Mouse (Mus musculus) cortical plate, adult 2 months (tissue): ENCODE data around the gene Amh. TPM values are rescaled to one million over a fixed set of nuclear protein-coding genes. Genes with fewer than 3 reads are reported as not detected.

Experiments
- H3K27ac ChIP-seq: fragments of 200-500 bp; 2 replicates; pipeline ENCODE4 v1.5.1; 2012; ENCODE audit warnings: low read length, control low read depth, inconsistent platforms; ENCODE audit not compliant: insufficient read depth
- H3K4me1 ChIP-seq: fragments of 200-500 bp; 2 replicates; pipeline ENCODE4 v1.6.1; 2011; ENCODE audit warnings: low read length; ENCODE audit not compliant: control insufficient read depth, insufficient read depth
- H3K4me3 ChIP-seq: fragments of 200-500 bp; 2 replicates; pipeline ENCODE4 v1.5.1; 2011; ENCODE audit warnings: mild to moderate bottlenecking, low read length, control low read depth; ENCODE audit not compliant: insufficient read depth
- CTCF ChIP-seq: fragments of 200-500 bp; IDR thresholded peaks from 2 replicates; pipeline ENCODE4 v1.5.1; 2011; ENCODE audit warnings: mild to moderate bottlenecking, control low read depth, low read length; ENCODE audit not compliant: insufficient read depth; ENCODE audit errors: extremely low read depth
- POLR2A ChIP-seq: fragments of 200-500 bp; IDR thresholded peaks from 2 replicates; pipeline ENCODE4 v1.6.1; 2011; ENCODE audit warnings: mild to moderate bottlenecking, low read length, control low read depth; ENCODE audit not compliant: insufficient read depth; ENCODE audit errors: extremely low read depth
- polyA plus RNA-seq: library from polyadenylated mRNA; depleted of rRNA; stranded (reverse); fragments of >200 nt; gene quantifications from 2 replicates; pipeline ENCODE4 v1.2.3, GENCODE M21; 2012

Gene Amh
- polyA plus RNA-seq, 1 experiment: 2.3 TPM

DNA sequence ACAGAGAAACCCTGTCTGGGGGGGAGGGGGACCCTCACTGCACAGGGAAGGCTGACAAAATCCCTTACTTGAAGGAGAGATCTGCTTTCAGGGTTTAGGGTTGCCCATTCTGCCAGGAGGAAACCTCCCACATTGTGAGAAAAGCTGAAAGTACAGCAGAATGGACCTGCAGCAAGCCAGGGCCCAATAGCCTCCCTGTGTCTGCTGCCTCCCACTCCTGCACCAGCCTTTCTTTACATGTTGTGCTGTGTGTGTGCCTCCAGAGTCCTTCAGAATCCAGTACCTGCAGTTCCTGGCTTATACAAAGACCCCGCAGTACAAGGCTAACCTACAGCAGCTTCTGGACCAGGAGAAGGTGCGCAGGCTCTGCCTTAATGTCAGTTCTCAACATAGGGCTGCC lies 20.7 kb upstream of the Amh start:
- H3K27ac ChIP-seq: no peak overlapping the region
- no peak overlapping the region for H3K4me3 ChIP-seq
- TF ChIP-seq CTCF (no peak), POLR2A (no peak)

DNA sequence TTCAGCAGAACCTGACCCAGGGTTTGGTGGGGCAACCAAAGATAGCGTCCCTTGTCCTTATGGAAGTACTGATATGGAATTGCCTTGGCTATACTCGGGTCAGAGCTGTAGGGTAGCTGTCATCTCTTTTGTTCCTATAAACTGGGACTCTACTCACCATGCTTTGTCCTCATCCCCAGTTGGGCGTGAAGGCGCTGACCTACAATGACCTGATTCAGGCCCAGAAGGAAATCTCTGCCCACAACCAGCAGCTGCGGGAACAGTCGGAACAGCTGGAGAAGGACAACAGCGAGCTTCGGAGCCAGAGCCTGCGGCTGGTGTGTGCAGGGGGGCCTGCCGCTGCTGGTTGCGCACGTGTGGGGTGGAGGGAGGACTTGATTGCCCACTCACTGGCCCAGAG lies 20.2 kb upstream of the Amh start:
- TF ChIP-seq CTCF (no peak), POLR2A (no peak)
- Histone ChIP-seq H3K4me1 (no peaks in the 10 kb centered on the region), H3K27ac (0 out of 2 replicates have a peak overlapping the region, but pooled peaks have one; percentile 4), H3K4me3 (no peak overlapping the region)

More for the DNA sequence above, 20.7 kb upstream of the Amh start:
- no peaks in the 10 kb centered on the region for H3K4me1 ChIP-seq

GRCm38 (mm10) chr10:80785963-80786362 lies 19.1 kb upstream of the Amh start:
- H3K27ac ChIP-seq: no peak overlapping the region
- no peaks in the 10 kb centered on the region for H3K4me1 ChIP-seq
- TF ChIP-seq POLR2A (no peak), CTCF (no peak)
- H3K4me3 ChIP-seq: no peak overlapping the region

DNA sequence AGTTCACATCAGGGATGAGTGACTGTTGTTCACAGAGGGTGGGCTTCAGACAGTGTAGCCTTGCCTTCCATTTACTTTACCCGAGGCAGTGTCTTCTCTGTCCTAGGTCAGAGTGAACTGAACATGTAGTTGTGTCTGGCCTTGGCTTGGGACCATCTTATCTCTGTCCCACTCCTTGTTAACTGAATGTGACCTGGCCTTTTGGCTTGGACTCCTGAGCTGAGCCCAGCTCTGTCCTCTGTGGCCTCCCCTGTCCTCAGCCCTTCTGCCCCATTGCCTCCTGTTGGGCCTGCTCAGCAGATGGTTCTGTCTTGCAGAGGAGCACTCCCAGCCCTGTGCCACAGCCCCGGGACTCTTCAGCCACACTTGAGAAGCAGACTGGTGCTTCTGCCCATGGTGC lies 17.5 kb upstream of the Amh start:
- no peak overlapping the region for H3K27ac ChIP-seq
- TF ChIP-seq CTCF: no peak
- TF ChIP-seq POLR2A: no peak

DNA sequence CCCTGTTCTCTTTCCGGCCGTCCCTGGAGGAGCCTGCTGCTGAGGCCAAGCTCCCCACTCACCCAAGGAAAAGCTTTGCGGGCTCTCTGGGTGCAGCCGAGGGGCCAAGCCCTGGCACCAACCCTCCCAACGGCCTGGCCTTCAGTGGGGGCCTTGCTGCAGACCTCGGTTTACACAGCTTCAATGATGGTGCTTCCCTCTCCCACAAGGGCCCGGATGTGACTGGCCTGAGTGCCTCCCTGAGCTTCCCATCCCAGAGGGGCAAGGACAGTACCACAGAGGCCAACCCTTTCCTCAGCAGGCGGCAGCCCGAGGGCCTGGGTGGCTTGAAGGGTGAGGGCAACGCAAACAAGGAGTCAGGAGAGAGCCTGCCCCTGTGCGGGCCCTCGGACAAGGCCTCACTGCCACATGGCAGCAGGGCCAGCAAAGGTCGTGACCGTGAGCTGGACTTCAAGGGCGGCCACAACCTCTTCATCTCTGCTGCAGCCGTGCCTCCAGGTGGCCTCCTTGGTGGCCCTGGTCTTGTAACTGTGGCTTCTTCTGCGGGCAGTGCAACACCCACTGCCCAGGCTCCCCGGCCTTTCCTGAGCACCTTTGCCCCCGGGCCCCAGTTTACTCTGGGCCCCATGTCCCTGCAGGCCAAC lies 14.2 kb upstream of the Amh start:
- Histone ChIP-seq H3K4me1 (no peaks in the 10 kb centered on the region), H3K27ac (no peak overlapping the region), H3K4me3 (no peak overlapping the region)
- TF ChIP-seq POLR2A (no peak), CTCF (no peak)

More for the DNA sequence above, 17.5 kb upstream of the Amh start:
- H3K4me3 ChIP-seq: no peak overlapping the region
- H3K4me1 ChIP-seq: no peaks in the 10 kb centered on the region

GRCm38 (mm10) chr10:80791476-80792174 lies 13.4 kb upstream of the Amh start:
- TF ChIP-seq CTCF (no peak), POLR2A (no peak)
- Histone ChIP-seq H3K4me3 (no peak overlapping the region), H3K27ac (peak overlapping the region; percentile 64), H3K4me1 (peaks cover 2% of the 10 kb centered on the region; the same call in 1 of the 2 replicates)

GRCm38 (mm10) chr10:80792175-80793032 lies 12.6 kb upstream of the Amh start:
- TF ChIP-seq CTCF (no peak), POLR2A (no peak)
- H3K4me3 ChIP-seq: no peak overlapping the region
- H3K27ac ChIP-seq: peak overlapping the region; percentile 64
- H3K4me1 ChIP-seq: peaks cover 7% of the 10 kb centered on the region; the same call in 1 of the 2 replicates

- Histone ChIP-seq H3K27ac (peak overlapping the region; percentile 64; the same call in 1 of the 2 replicates), H3K4me1 (peaks cover 7% of the 10 kb centered on the region; the same call in 1 of the 2 replicates)
- TF ChIP-seq POLR2A (no peak), CTCF (no peak)
Measured at GRCm38 (mm10) chr10:80793033-80793784, 11.8 kb upstream of the Amh start.

DNA sequence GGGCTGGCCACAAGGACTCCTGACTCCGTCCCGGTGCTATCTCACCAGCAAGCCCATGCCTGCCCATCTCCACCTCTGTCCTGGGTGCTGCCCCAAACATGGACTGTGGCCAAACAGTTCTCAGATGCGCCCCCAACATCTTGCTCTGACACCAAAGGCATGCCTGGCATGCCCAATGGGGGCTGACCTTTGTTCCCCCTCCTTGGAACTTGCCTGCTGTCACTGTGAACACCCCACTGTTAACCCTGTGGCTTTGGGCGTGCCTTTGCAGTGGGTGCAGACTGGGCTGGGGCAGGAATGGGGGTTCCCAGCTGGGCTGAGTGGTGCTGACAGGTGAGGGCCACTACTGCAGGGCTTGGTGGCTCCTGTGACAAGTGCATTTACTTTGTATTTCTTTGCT lies 11.2 kb upstream of the Amh start:
- Histone ChIP-seq H3K27ac (no peak overlapping the region), H3K4me1 (peaks cover 7% of the 10 kb centered on the region; the same call in 1 of the 2 replicates), H3K4me3 (no peak overlapping the region)
- TF ChIP-seq POLR2A: no peak
- no peak for TF ChIP-seq CTCF

More at GRCm38 (mm10) chr10:80793033-80793784, 11.8 kb upstream of the Amh start:
- no peak overlapping the region for H3K4me3 ChIP-seq
